Mouse (Mus musculus) mouse embryonic stem cell (cell line): Measurements from ENCODE around the gene Ppm1b.

ENCODE experiments used
- in situ Hi-C, 2 experiments: fragments of 300-500 bp; cut with MboI; formaldehyde crosslinking; loops; 1 replicate in 1 of 2; 3 replicates in 1 of 2; pipeline ENCODE4 v1.14.3; 2019 to 2020; ENCODE audit warnings: low sequenced_read_pairs in 2 of 2, low pct_unique_long_range_greater_than_20kb in 1 of 2, mixed read lengths in 1 of 2; ENCODE audit not compliant: unreplicated experiment in 1 of 2

Ppm1b gene

DNA sequence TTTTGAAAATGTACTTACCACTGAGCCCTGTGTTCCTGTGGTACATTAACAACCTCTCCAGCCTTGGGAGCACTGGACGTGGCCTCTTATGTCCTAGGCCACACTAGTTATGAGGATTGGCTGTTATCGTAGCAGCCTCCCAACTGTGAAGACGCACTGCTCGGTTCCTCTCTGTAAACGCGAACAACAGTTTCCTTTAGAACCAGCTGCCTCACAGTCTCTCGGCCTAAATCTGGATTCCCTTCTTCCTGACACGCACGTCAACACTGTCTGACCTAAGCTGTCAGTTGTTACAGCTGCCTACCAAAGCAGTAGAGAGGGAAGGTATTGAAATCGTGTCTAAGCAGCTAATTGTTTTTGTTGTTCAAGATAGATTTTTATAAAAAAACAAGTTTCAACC is 43.1 kb downstream of the Ppm1b start:
- in situ Hi-C loops = no loop called here

DNA sequence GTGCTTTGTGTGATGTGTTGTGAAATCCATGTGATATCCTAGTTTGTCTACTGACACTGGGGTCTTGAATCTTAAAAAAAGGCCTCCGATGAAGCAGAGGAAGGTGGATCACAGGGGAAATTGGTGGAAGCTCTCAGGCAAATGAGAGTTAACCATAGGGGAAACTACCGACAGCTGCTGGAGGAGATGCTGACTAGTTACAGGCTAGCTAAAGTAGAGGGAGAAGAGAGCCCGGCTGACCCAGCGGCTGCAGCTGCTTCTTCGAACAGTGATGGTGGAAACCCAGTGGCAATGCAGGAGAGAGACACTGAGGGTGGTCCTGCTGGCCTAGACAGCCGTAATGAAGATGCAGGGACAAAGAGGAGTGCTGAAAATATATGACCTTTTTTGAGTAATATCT is 56.9 kb downstream of the Ppm1b start:
- in situ Hi-C loops = no loop called here

DNA sequence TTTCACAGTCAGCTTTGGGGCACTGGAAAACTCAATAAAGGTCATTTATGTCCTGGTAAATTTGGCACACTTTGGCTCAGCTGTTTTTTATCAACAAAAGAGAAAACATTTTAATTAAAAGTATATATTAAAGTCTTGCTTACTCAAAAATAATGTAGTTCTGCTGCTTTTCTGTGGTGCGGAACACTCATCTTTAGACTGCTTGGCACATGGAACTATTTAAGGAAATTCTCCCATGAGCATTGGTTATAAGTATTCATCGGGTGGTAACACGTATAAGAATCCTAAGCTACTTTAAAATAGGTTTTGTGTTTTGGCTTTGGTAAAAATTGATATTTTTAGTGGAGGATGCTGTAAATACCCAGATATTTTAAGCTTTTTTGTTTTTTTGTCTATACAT is 58.1 kb downstream of the Ppm1b start:
- in situ Hi-C loops = no loop called here

- in situ Hi-C loops = no loop called here
Measured at GRCm38 (mm10) chr17:85018344-85018743, 61.8 kb downstream of the Ppm1b start.

DNA sequence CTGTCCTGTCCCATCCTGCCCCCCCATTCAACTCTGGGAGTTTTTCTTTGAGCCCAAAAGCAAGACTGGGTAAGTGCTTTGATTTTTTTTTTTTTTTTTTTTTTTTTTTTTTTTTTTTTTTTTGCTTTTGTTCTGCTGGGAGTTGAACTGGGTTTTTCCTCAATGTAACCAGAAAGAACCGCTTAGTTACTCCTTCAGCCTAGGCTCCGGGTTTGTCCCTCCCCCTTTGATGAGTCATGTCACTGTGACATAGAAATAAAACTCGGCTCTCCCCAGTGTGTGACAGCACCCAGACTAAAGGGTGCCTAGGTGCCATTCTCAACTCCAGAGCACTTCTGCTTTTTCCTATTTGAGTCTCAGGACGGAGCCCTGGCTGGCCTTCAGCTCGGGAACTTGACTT is 62.3 kb downstream of the Ppm1b start:
- in situ Hi-C loops = no loop called here

GRCm38 (mm10) chr17:85020343-85020742 is 63.8 kb downstream of the Ppm1b start:
- in situ Hi-C loops = no loop called here

GRCm38 (mm10) chr17:85023247-85024167 is 67.0 kb downstream of the Ppm1b start:
- in situ Hi-C loops = no loop called here

DNA sequence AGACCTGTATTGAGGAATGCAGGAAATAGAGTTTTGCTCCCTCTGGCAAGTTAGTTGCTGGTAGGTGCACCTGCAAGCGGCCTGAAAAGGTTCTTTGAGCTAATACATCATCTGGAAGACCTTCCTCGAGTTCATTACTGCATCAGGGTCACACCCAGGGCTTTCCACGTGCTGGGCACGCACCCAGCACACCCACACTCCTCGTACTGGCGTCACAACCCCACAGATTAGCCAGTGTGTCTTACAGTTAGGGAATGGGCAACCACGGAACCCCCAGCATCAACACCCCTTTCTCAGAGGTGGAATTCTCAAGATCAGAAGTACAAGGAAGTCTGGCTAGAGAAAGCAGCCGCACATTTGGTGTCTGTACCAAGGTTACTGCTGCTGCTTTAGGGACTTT is 67.7 kb downstream of the Ppm1b start:
- in situ Hi-C loops = no loop called here

DNA sequence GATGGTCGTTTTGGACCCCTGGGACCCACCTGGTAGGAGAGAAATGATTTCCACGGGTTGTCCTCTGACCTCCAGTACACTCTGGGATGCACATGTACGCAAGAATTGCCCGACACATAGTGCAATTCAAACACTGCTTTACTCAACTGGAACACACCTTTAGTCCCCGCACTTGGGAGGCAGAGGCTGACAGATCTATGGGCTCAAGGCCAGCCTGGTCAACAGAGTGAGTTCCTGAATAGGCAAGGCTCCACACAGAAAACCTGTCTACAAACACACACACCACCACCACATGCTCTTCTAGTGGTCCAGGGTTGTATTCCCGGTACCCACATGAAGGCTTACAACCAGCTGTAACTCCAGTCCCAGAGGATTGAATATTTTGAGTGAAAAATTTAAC is 68.6 kb downstream of the Ppm1b start:
- in situ Hi-C loops = no loop called here

- in situ Hi-C loops = no loop called here
Measured at GRCm38 (mm10) chr17:85026436-85026835, 69.9 kb downstream of the Ppm1b start.

- in situ Hi-C loops = no loop called here
Measured at GRCm38 (mm10) chr17:85027247-85027646, 70.7 kb downstream of the Ppm1b start.

DNA sequence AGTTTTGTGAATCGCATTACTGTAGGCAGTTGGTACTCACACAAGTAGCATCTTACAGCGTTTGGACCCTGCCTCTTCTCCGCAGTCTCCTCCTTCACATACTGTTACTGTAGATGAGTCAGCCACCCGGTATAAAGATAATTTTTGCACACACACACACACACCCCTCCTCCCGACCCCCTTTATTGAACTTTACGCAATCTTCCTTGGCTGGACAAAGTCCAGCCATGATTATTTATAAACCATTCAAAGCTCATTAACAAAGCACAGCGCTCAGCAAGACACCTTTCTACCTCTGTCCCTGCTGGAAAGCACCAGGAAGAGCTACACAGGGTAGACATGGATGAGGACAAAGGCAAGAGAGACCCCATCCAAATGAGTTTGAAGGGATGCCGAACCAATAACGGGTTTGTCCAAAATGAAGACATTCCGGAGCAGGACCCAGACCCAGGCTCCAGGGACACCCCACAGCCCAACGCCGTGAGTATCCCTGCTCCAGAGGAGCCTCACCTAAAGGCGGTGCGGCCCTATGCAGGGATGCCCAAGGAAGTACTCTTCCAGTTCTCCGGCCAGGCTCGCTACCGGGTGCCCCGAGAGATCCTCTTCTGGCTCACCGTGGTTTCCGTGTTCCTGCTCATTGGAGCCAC is 71.7 kb downstream of the Ppm1b start, which contains the start of gene Slc3a1:
Gene Slc3a1, plus strand, starts transcription at position 284 of the 647 bp plus-strand sequence.
- in situ Hi-C loops = no loop called here

GRCm38 (mm10) chr17:85028797-85029196 is 72.3 kb downstream of the Ppm1b start:
- in situ Hi-C loops = no loop called here

GRCm38 (mm10) chr17:85030651-85031050 is 74.1 kb downstream of the Ppm1b start:
- in situ Hi-C loops = no loop called here

DNA sequence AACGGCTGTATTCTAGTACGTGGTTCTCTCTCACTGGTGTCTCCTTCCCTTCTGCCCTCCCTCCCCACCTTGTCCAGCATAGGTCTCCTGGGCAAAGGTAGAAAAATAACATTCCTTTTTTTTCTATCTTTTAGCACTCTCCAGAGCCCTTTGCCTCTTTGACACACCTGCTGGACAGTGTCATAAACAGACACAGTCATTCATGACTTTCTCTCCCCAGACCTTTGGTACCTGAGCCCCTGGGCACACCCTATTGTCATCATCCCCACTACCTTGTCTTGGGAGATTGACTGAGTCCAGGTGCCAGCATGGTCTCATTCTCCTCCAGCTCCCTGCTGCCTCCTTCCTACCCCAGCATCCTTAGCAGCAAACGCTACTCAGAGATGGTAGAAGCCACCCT is 76.5 kb downstream of the Ppm1b start:
- in situ Hi-C loops = no loop called here

- in situ Hi-C loops = no loop called here
Measured at GRCm38 (mm10) chr17:85034068-85034467, 77.5 kb downstream of the Ppm1b start.

DNA sequence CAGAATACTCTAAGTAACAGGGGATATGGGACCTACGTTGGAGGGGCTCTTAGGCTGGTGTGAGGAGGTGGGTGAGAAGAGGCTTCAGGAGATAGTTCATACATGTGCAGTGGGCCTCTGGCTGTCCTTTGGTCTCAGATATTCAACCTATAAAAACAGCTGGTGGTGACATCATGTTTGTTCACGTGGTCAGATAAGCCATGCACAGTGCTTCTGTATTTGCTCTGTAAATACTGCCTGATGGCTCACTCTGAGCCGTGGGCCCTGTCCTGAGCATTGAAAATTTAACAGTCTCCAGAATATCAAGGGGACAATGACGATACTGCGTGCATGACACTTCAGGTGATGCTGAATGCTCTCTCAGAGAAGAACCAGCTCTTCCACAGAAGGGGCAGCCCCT is 81.3 kb downstream of the Ppm1b start:
- in situ Hi-C loops = no loop called here

GRCm38 (mm10) chr17:85038311-85038710 is 81.8 kb downstream of the Ppm1b start:
- in situ Hi-C loops = no loop called here

DNA sequence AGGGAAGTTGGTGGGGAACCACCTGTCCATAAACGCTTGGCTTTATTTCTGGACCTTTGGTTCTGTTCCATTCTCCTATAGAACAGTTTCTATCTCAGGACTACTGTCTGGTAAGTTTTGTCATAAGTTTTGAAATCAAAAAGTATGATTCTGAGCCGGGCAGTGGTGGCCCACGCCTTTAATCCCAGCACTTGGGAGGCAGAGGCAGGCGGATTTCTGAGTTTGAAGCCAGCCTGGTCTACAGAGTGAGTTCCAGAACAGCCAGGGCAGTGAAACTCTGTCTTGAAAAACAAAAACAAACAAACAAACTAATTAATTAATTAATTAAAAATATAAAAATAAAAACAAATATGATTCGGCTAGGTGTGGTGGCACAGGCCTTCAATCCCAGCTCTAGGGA is 82.2 kb downstream of the Ppm1b start:
- in situ Hi-C loops = no loop called here

- in situ Hi-C loops = no loop called here
Measured at GRCm38 (mm10) chr17:85040913-85041312, 84.4 kb downstream of the Ppm1b start.
